Mouse (Mus musculus) stomach, embryonic 14.5 days (tissue): Measurements from ENCODE around the gene Fam69a. TPM values are rescaled to one million over a fixed set of nuclear protein-coding genes. Genes with fewer than 3 reads are reported as not detected.

ENCODE experiments used
- ATAC-seq: fragments of 200-750 bp; cut with Nextera tagmentation; 2 replicates; pipeline ENCODE4 v1.8.0; 2017; ENCODE audit warnings: low read depth, moderate TSS enrichment; ENCODE audit not compliant: insufficient number of reproducible peaks, insufficient read depth, low FRiP score
- H3K27ac ChIP-seq: fragments of 300-500 bp; sonication (generic); 2 replicates; pipeline ENCODE4 v1.5.1; 2014; ENCODE audit warnings: mild to moderate bottlenecking, low read length, moderate library complexity, mixed read lengths
- H3K27me3 ChIP-seq: fragments of 300-500 bp; sonication (generic); 2 replicates; pipeline ENCODE4 v1.6.1; 2014; ENCODE audit warnings: low read length, control low read depth, mixed read lengths; ENCODE audit not compliant: control insufficient read depth, insufficient read depth
- H3K36me3 ChIP-seq: fragments of 300-500 bp; sonication (generic); 2 replicates; pipeline ENCODE4 v1.6.1; 2014; ENCODE audit warnings: mild to moderate bottlenecking, control low read depth, low read length, moderate library complexity, mixed read lengths; ENCODE audit not compliant: control insufficient read depth, insufficient read depth
- H3K4me1 ChIP-seq: fragments of 300-500 bp; sonication (generic); 2 replicates; pipeline ENCODE4 v1.6.1; 2014; ENCODE audit warnings: low read length, control low read depth, mixed read lengths; ENCODE audit not compliant: control insufficient read depth, insufficient read depth
- H3K4me2 ChIP-seq: fragments of 300-500 bp; sonication (generic); replicated peaks from 2 replicates; pipeline ENCODE4 v1.6.1; 2014; ENCODE audit warnings: low read depth, low read length, control low read depth
- H3K4me3 ChIP-seq: fragments of 300-500 bp; sonication (generic); 2 replicates; pipeline ENCODE4 v1.5.1; 2014; ENCODE audit warnings: low read depth, low read length, control low read depth
- H3K9ac ChIP-seq: fragments of 300-500 bp; sonication (generic); replicated peaks from 2 replicates; pipeline ENCODE4 v1.6.1; 2014; ENCODE audit warnings: low read depth, mild to moderate bottlenecking, control low read depth, low read length, moderate library complexity, mixed read lengths
- H3K9me3 ChIP-seq: fragments of 300-500 bp; sonication (generic); 2 replicates; pipeline ENCODE4 v1.6.1; 2016; ENCODE audit warnings: low read depth, low read length, control low read depth; ENCODE audit not compliant: control insufficient read depth
- WGBS: fragments of 180-500 bp; shearing (Covaris S2); extraction: QIAGEN DNeasy Blood & Tissue Kit; methylation state at CpG from one replicate; pipeline ENCODE4 v1.1.7; 2014; 5-methylcytosine and 5-hydroxymethylcytosine counted together
- polyA plus RNA-seq: library from polyadenylated mRNA; unstranded; fragments of >200 nt; fragmentation: Nextera tagmentation; extraction: Ambion mirVana; gene quantifications from 2 replicates; pipeline ENCODE4 v1.2.1, GENCODE M21; 2014

The Fam69a gene
- polyA plus RNA-seq, 1 experiment from 2014 or later, result 29.1 TPM

DNA sequence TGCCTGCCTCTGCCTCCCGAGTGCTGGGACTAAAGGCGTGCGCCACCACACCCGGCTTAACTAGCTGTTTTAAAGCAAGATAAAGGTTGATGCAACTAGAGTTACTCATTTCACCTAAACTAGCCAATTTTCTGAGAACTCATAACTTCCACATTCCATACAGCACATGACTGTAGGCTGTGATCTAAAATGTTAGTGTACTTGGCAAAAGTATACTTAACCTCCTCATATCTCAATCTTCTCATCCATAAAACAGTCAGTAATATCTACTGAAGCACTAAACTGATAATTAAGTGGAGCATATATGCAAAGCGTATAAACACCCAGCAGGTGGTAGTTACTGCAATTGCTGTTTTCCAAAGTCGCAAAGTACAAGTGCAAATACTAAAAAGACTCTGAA, 113.6 kb downstream of the Fam69a start:
- no peak overlapping the region for H3K4me2 ChIP-seq
- no peak overlapping the region for H3K9ac ChIP-seq
- H3K9me3 ChIP-seq, result no peaks in the 10 kb centered on the region
- H3K4me1 ChIP-seq, result 0 out of 2 replicates have a peak, but pooled peaks cover 6% of the 10 kb centered on the region
- no peaks in the 10 kb centered on the region for H3K27me3 ChIP-seq
- WGBS, result 82% methylated on average over 6 of the region's 6 CpGs
- H3K36me3 ChIP-seq, result no peaks in the 10 kb centered on the region
- ATAC-seq, result no peak
- no peak overlapping the region for H3K4me3 ChIP-seq
- H3K27ac ChIP-seq, result peak overlapping the region; percentile 64; the same call in 1 of the 2 replicates

DNA sequence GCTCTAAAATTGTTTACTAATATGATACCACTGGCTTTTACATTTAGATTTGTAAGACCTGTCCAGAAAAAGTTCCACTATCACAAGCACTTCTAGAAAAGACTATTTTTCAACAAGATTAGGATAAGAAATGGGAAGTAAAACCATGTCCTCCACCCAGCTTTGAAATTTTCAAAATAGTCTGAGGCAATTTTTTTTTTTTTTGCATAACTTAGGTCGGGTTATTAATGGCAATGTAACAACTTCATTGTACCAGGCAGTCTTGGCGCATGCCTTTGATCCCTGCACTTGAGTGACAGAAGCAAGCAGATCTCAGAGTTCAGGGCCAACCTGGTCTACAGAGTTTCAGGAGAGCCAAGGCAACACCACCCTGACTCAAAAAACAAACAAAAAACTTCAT, 117.2 kb downstream of the Fam69a start:
- no peaks in the 10 kb centered on the region for H3K36me3 ChIP-seq
- no peaks in the 10 kb centered on the region for H3K9me3 ChIP-seq
- no peak overlapping the region for H3K4me3 ChIP-seq
- no peak overlapping the region for H3K9ac ChIP-seq
- H3K27me3 ChIP-seq, result no peaks in the 10 kb centered on the region
- peaks cover 6% of the 10 kb centered on the region; the same call in 1 of the 2 replicates for H3K4me1 ChIP-seq
- no peak overlapping the region for H3K4me2 ChIP-seq
- no peak overlapping the region for H3K27ac ChIP-seq
- 50% methylated on average over 2 of the region's 2 CpGs for WGBS
- ATAC-seq, result no peak

DNA sequence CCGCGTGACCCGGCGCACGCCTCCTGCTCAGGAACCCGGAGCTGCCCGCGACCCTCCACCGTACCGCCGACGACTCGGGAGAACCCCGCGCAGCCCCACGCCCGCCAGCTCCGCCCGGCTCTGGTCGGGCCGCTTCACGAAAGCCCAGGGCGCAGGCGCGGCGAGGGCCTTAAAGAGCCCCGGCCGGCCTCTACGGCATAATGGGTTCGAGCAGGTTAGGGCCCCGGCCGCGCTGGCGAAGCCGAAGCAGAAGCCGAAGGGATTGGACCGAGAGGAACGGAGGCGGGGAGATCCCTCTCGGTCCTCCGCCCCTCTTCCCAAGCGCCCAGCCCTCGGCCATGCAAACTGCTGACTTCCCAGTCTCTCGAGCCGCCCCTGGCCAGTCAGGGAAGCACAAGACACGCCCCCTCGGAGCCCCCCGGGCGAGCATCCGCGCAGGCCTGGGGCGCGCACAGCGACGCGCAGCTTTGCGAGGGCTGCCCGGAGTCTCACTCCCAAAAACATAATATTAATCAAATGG, 117.9 kb downstream of the Fam69a start:
- peaks cover 4% of the 10 kb centered on the region; the same call in 1 of the 2 replicates for H3K4me1 ChIP-seq
- H3K4me2 ChIP-seq, result peak overlapping the region; percentile 55
- H3K27me3 ChIP-seq, result no peaks in the 10 kb centered on the region
- H3K9me3 ChIP-seq, result no peaks in the 10 kb centered on the region
- ATAC-seq, result peak; percentile 98
- peak overlapping the region; percentile 81 for H3K4me3 ChIP-seq
- H3K27ac ChIP-seq, result peak overlapping the region; percentile 97
- WGBS, result under 1% methylated on average over 49 of the region's 58 CpGs
- peak overlapping the region; percentile 90 for H3K9ac ChIP-seq
- no peaks in the 10 kb centered on the region for H3K36me3 ChIP-seq

DNA sequence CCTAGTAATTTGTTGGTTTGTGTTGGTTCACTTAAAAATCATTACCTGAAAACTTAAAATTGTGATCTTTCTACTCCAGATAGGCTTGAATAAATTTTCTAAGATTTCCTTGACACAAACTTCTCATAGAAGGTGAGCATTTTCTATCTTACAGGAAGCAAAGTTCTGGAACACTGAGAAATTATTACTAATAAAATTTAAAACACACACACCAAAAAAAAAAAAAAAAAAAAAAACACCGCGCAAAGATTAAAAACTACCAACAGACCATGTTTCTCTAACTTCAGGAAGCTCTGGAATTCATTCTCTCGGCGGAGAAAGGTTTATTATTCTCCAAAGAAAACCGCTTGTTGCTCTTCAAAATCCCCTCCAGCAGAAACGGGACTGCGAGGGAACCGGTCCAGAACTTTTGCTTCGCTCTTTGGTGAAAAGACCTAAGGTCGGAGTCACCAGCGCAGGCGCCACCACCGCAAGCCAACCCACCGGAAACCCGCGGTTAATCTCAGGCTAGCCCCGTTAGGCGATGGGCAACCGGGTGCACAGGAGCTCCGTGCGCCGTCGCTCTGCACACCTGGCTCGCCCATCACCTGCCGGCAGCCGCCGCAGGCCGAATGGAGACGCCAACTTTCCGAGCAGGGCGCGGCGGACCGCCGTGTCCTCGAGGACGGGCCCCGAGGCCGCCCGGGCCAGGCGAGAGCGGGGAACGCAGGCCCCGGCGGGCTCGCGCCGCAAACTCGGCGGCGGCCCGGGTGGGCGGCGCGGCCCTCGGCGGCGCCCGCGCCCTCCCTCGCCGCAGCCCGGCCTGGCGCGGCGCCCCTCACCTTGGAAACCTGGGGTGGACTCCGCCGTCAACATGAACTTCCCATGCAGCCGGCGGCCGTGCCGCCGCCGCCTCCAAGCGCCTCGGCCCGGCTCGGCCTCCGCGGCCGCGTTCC, 118.6 kb downstream of the Fam69a start:
- Histone ChIP-seq H3K4me3 (peak overlapping the region; percentile 81), H3K4me1 (peaks cover 4% of the 10 kb centered on the region; the same call in 1 of the 2 replicates), H3K9ac (peak overlapping the region; percentile 90), H3K27me3 (no peaks in the 10 kb centered on the region), H3K4me2 (peak overlapping the region; percentile 55), H3K27ac (peak overlapping the region; percentile 97), H3K36me3 (no peaks in the 10 kb centered on the region), H3K9me3 (no peaks in the 10 kb centered on the region)
- whole genome bisulfite sequencing, result under 1% methylated on average over 69 of the region's 82 CpGs
- peak; percentile 59 for ATAC-seq

DNA sequence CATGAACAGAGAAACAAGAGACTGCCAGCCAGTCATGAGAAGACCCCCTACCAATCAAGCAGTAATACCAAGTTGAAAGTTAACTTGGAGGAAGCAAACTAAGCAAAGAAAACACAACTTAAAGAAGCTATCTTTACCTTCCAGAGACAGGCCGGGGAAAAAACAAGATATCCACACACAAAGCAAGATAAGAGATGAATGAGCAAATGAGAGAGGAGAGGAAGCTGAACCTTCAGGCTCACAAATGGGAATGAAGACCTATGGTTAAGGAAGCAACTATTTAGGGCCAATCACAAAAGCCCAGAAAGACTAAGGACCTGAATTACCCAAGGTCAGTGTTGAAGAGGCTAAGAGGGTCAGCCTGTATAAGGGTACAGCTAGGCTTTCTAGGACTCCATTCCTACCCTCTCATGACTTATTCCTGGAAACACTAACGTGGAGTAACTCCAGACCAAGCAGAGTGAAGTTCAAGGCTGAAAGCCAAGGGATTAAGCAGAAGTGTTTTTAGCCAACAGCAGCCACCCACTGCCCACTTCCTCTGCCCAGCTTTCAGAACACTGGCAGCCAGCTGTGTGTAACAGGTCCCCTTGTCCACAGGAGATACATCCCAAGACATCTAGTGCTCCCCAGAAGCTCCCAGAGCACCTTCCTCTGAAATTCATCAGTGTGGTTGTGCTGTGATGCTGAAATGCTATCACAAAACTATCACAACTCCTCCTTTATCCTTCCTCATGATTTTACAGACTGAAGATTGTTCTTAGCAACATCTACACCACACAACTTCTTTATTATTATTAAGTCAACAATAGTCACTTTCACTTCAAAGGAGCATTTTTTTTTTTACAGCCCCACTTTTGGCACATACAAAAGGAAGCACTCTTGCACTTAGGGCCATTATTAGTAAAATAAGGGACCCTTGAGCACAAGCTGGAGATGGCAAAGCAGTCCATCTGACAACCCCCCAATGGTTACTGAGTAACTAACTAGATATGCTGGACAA, 120.5 kb downstream of the Fam69a start:
- Histone ChIP-seq H3K9ac (no peak overlapping the region), H3K27me3 (no peaks in the 10 kb centered on the region), H3K4me1 (peaks cover 4% of the 10 kb centered on the region; the same call in 1 of the 2 replicates), H3K4me2 (peak overlapping the region; percentile 6; the same call in 1 of the 2 replicates), H3K27ac (no peak overlapping the region), H3K36me3 (no peaks in the 10 kb centered on the region), H3K9me3 (no peaks in the 10 kb centered on the region), H3K4me3 (no peak overlapping the region)
- WGBS, result 32% methylated on average over 2 of the region's 2 CpGs
- no peak for ATAC-seq

DNA sequence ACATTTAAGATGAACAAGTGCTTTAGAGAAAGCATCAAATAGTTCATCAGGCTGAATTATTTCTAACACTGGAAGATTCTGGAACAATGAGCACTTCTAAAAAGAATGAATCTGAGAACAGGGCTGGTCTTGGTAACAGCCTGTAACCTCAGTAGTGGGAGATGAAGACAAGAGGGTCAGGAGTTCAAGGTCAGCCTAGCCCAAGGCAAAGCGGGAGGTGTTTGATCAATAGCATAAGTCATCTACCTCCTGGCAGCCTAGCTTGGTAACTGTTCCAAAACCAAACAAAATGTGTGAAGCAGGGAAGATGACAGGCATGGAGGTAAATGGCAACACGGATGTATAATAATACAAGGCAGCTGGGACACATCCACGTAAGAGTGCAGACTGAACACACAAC, 122.9 kb downstream of the Fam69a start:
- Histone ChIP-seq H3K9me3 (no peaks in the 10 kb centered on the region), H3K4me2 (no peak overlapping the region), H3K27me3 (no peaks in the 10 kb centered on the region), H3K9ac (no peak overlapping the region), H3K4me3 (no peak overlapping the region), H3K36me3 (no peaks in the 10 kb centered on the region), H3K4me1 (peaks cover 4% of the 10 kb centered on the region; the same call in 1 of the 2 replicates), H3K27ac (no peak overlapping the region)
- ATAC-seq, result no peak
- 64% methylated on average over 3 of the region's 3 CpGs for WGBS

DNA sequence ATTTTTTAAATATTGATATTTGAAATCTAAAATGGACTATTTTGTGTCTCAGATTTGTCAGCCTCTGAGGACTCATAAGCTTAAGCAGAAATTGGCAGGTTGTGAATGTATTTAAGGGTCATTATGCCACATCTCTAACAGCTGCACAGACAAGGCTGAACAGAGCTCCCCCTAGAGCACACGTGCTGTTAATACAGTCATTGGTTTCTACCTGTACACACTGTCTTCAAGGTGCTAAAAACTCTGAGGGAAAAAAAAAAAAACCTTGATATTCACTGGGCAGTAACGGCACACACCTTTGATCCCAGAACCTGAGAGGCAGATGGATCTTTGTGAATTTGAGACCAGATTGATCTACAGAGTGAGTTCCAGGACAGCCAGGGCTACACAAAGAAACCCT, 127.9 kb downstream of the Fam69a start:
- H3K27ac ChIP-seq, result no peak overlapping the region
- ATAC-seq, result no peak
- no peak overlapping the region for H3K4me3 ChIP-seq
- H3K4me1 ChIP-seq, result peaks cover 12% of the 10 kb centered on the region; the same call in 1 of the 2 replicates
- no peak overlapping the region for H3K9ac ChIP-seq
- H3K9me3 ChIP-seq, result no peaks in the 10 kb centered on the region
- H3K27me3 ChIP-seq, result no peaks in the 10 kb centered on the region
- WGBS, result 45% methylated on average over 2 of the region's 2 CpGs
- H3K36me3 ChIP-seq, result no peaks in the 10 kb centered on the region
- H3K4me2 ChIP-seq, result no peak overlapping the region
